Mouse (Mus musculus) neural tube, embryonic 11.5 days (tissue): ENCODE data around the gene Hoxc8. TPM values are rescaled to one million over a fixed set of nuclear protein-coding genes. Genes with fewer than 3 reads are reported as not detected.

Experiments
- ATAC-seq: fragments of 200-750 bp; cut with Nextera tagmentation; 2 replicates; pipeline ENCODE4 v1.8.0; 2017; ENCODE audit warnings: moderate number of reproducible peaks, mild to moderate bottlenecking, moderate TSS enrichment, moderate library complexity; ENCODE audit not compliant: insufficient read depth, low FRiP score, low TSS enrichment
- DNase-seq: peaks from one replicate; pipeline ENCODE4 v3.0.0-alpha.2; 2015; ENCODE audit warnings: low spot score
- H3K27ac ChIP-seq: fragments of 300-500 bp; sonication (generic); 2 replicates; pipeline ENCODE4 v1.5.1; 2014; ENCODE audit warnings: low read depth, mild to moderate bottlenecking, low read length
- H3K27me3 ChIP-seq: fragments of 300-500 bp; sonication (generic); 2 replicates; pipeline ENCODE4 v1.6.1; 2014; ENCODE audit warnings: mild to moderate bottlenecking, low read length, mixed read lengths; ENCODE audit not compliant: control insufficient read depth, insufficient read depth
- H3K36me3 ChIP-seq: fragments of 300-500 bp; sonication (generic); 2 replicates; pipeline ENCODE4 v1.6.1; 2014; ENCODE audit warnings: mild to moderate bottlenecking, low read length, moderate library complexity, mixed read lengths; ENCODE audit not compliant: control insufficient read depth, insufficient read depth
- H3K4me1 ChIP-seq: fragments of 300-500 bp; sonication (generic); 2 replicates; pipeline ENCODE4 v1.6.1; 2014; ENCODE audit warnings: low read length, mixed read lengths; ENCODE audit not compliant: control insufficient read depth, insufficient read depth
- H3K4me2 ChIP-seq: fragments of 300-500 bp; sonication (generic); 2 replicates; pipeline ENCODE4 v1.6.1; 2014; ENCODE audit warnings: low read depth, mild to moderate bottlenecking, moderate library complexity
- H3K4me3 ChIP-seq: fragments of 300-500 bp; sonication (generic); 2 replicates; pipeline ENCODE4 v1.5.1; 2014; ENCODE audit warnings: low read depth, low read length
- H3K9ac ChIP-seq: fragments of 300-500 bp; sonication (generic); 2 replicates; pipeline ENCODE4 v1.6.1; 2014; ENCODE audit warnings: mild to moderate bottlenecking, low read length
- H3K9me3 ChIP-seq: fragments of 300-500 bp; sonication (generic); 2 replicates; pipeline ENCODE4 v1.6.1; 2016; ENCODE audit warnings: low read length; ENCODE audit not compliant: control insufficient read depth
- WGBS: fragments of 180-500 bp; shearing (Covaris S2); extraction: QIAGEN DNeasy Blood & Tissue Kit; methylation state at CpG from one replicate; pipeline ENCODE4 v1.1.7; 2014; 5-methylcytosine and 5-hydroxymethylcytosine counted together
- polyA plus RNA-seq: library from polyadenylated mRNA; unstranded; fragments of >200 nt; fragmentation: Nextera tagmentation; extraction: Ambion mirVana; gene quantifications from 2 replicates; pipeline ENCODE4 v1.2.1, GENCODE M21; 2014

The Hoxc8 gene
- polyA plus RNA-seq, 1 experiment from 2014 or later = 63.7 TPM

- no peaks in the 10 kb centered on the region for H3K36me3 ChIP-seq
- peak overlapping the region; percentile 99 for H3K4me2 ChIP-seq
- H3K27ac ChIP-seq = peak overlapping the region; percentile 99
- WGBS = 1% methylated on average over 43 of the region's 43 CpGs
- no peaks in the 10 kb centered on the region for H3K9me3 ChIP-seq
- H3K4me1 ChIP-seq = peaks cover 59% of the 10 kb centered on the region
- peak overlapping the region; percentile 61 for H3K4me3 ChIP-seq
- DNase-seq (no peak), ATAC-seq (no peak)
- peak overlapping the region; percentile 99 for H3K9ac ChIP-seq
- H3K27me3 ChIP-seq = no peaks in the 10 kb centered on the region
These were observed 37.1 kb downstream of the Hoxc8 start for GRCm38 (mm10) chr15:103027266-103028235.

- H3K27me3 ChIP-seq = no peaks in the 10 kb centered on the region
- H3K27ac ChIP-seq = peak overlapping the region; percentile 99
- no peaks in the 10 kb centered on the region for H3K36me3 ChIP-seq
- peak overlapping the region; percentile 61; the same call in 1 of the 2 replicates for H3K4me3 ChIP-seq
- DNase-seq (no peak), ATAC-seq (no peak)
- 9% methylated on average over 9 of the region's 9 CpGs for WGBS
- peaks cover 64% of the 10 kb centered on the region for H3K4me1 ChIP-seq
- H3K9me3 ChIP-seq = no peaks in the 10 kb centered on the region
- peak overlapping the region; percentile 99 for H3K9ac ChIP-seq
- H3K4me2 ChIP-seq = peak overlapping the region; percentile 99
These were observed 38.6 kb downstream of the Hoxc8 start for GRCm38 (mm10) chr15:103028916-103029512.

- Histone ChIP-seq H3K27ac (peak overlapping the region; percentile 99), H3K36me3 (no peaks in the 10 kb centered on the region), H3K4me3 (peak overlapping the region; percentile 15; the same call in 1 of the 2 replicates), H3K9me3 (no peaks in the 10 kb centered on the region), H3K4me1 (peaks cover 64% of the 10 kb centered on the region), H3K9ac (peak overlapping the region; percentile 70), H3K27me3 (no peaks in the 10 kb centered on the region), H3K4me2 (peak overlapping the region; percentile 99)
- peak; percentile 17; the same call in 1 of the 2 replicates for ATAC-seq
- WGBS = under 1% methylated on average over 8 of the region's 8 CpGs
- peak; percentile 67 for DNase-seq
These were observed 39.7 kb downstream of the Hoxc8 start for GRCm38 (mm10) chr15:103030142-103030541.

GRCm38 (mm10) chr15:103032167-103032566 is 41.8 kb downstream of the Hoxc8 start:
- DNase-seq = peak; percentile 56
- H3K9ac ChIP-seq = peak overlapping the region; percentile 64
- H3K36me3 ChIP-seq = no peaks in the 10 kb centered on the region
- peak overlapping the region; percentile 15 for H3K4me3 ChIP-seq
- H3K9me3 ChIP-seq = no peaks in the 10 kb centered on the region
- no peak for ATAC-seq
- 0% methylated on average over 2 of the region's 3 CpGs for WGBS
- no peaks in the 10 kb centered on the region for H3K27me3 ChIP-seq
- H3K4me2 ChIP-seq = peak overlapping the region; percentile 99
- H3K4me1 ChIP-seq = peaks cover 53% of the 10 kb centered on the region
- H3K27ac ChIP-seq = peak overlapping the region; percentile 99

GRCm38 (mm10) chr15:103032646-103033575 is 42.5 kb downstream of the Hoxc8 start:
- Histone ChIP-seq H3K4me2 (peak overlapping the region; percentile 99), H3K9ac (peak overlapping the region; percentile 64), H3K36me3 (no peaks in the 10 kb centered on the region), H3K4me3 (peak overlapping the region; percentile 15), H3K9me3 (no peaks in the 10 kb centered on the region), H3K27ac (peak overlapping the region; percentile 99), H3K27me3 (no peaks in the 10 kb centered on the region), H3K4me1 (peaks cover 55% of the 10 kb centered on the region)
- under 1% methylated on average over 26 of the region's 26 CpGs for WGBS
- ATAC-seq = peak; percentile 45; the same call in 1 of the 2 replicates
- peak; percentile 78 for DNase-seq

GRCm38 (mm10) chr15:103034043-103034806 is 43.8 kb downstream of the Hoxc8 start:
- Histone ChIP-seq H3K27ac (peak overlapping the region; percentile 99), H3K4me3 (peak overlapping the region; percentile 64), H3K4me1 (peaks cover 59% of the 10 kb centered on the region), H3K27me3 (no peaks in the 10 kb centered on the region), H3K9me3 (no peaks in the 10 kb centered on the region), H3K9ac (peak overlapping the region; percentile 95), H3K4me2 (peak overlapping the region; percentile 99), H3K36me3 (no peaks in the 10 kb centered on the region)
- DNase-seq = peak; percentile 67
- 1% methylated on average over 24 of the region's 24 CpGs for WGBS
- no peak for ATAC-seq

- peak overlapping the region; percentile 95 for H3K9ac ChIP-seq
- H3K4me2 ChIP-seq = peak overlapping the region; percentile 99
- ATAC-seq = peak; percentile 82
- WGBS = under 1% methylated on average over 33 of the region's 34 CpGs
- H3K36me3 ChIP-seq = no peaks in the 10 kb centered on the region
- H3K27me3 ChIP-seq = no peaks in the 10 kb centered on the region
- H3K4me3 ChIP-seq = peak overlapping the region; percentile 64
- peaks cover 61% of the 10 kb centered on the region for H3K4me1 ChIP-seq
- peak; percentile 75 for DNase-seq
- H3K9me3 ChIP-seq = no peaks in the 10 kb centered on the region
- H3K27ac ChIP-seq = peak overlapping the region; percentile 99
These were observed 44.6 kb downstream of the Hoxc8 start for GRCm38 (mm10) chr15:103034807-103035547.
